Mouse (Mus musculus): Measurements from ENCODE around the gene Sapcd1.

DNA sequence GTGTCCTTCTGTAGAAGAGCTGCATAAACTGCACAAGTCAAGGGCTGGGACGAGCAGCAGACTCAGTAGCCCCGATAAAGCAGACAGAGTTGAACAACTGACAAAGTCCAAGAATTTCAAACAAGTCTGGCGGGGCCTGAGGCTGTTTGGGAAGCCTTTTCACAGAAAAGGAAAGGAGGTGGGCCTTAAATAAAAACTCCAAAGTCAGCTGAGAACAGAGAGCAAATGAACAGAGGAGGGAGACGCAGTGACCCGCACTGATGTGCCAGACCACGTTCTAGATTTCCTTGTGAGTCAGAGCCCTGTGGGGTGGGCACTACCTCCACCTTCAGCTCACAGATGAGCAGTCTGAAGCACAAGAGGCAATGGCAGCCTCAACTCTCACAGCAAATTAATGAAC is 7.1 kb upstream of the Sapcd1 start:
- TF ChIP-seq CTCF (IDR thresholded peaks at IDR 0.05; ENCODE audit: insufficient read depth, low read length) (no peak), POLR2A (IDR thresholded peaks at IDR 0.05; ENCODE audit: borderline replicate concordance, extremely low read depth, low read depth, low read length) (no peak)
